Mouse (Mus musculus) heart, postnatal 0 days (tissue): ENCODE results near the gene Ppp1r12b.

ENCODE experiments used
- CTCF ChIP-seq: IDR thresholded peaks from 2 replicates; pipeline ENCODE4 v1.5.1; 2016; ENCODE audit warnings: antibody characterized with exemption, control low read depth, low read depth
- EP300 ChIP-seq: IDR thresholded peaks from 2 replicates; pipeline ENCODE4 v1.6.1; 2016; ENCODE audit warnings: antibody characterized with exemption, low read depth

DNA sequence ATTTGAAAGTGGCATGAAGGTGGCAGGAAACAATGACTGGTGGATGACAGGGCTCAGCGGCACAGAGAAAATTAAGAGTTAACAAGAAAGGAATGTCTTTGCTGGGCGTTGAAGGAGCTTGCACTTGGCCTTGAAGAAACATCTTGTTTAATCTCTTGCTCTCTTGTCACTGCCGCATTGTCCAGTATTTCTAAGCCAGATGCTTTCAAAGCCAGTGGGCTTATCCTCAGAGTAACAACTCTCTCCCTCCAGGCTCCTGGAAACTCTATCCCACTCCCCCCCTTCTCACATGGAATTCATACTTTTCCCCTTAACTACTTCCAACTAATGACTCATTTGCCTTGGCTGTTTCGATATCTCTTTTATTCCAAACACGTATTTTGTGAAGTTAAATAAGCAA, 151.4 kb downstream of the Ppp1r12b start:
- TF ChIP-seq EP300, result no peak
- TF ChIP-seq CTCF, result no peak
